Mouse (Mus musculus): ENCODE results near the gene Ptprr.

DNA sequence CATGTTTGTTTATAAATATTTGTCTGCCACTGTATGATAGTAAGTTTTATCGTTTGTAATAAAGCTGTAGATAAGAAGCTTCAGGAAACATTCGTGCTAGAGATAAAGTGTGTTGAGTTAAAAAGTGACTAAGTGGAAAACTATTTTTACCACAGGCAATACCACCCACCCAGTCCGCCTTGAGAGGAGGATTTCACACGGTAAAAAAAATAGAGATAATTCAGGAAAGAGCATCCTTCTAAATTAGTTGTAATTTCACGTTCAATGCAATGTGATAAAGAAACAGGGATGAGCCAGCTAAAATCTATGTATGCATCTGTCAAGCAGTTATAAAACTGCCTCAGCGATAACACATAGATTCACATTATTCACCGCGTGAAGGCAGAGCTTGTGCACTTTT is 99.0 kb downstream of the Ptprr start:
- no peak for TF ChIP-seq CTCF (conservative IDR thresholded peaks at IDR 0.05; ENCODE audit: low read length)
- TF ChIP-seq POU5F1 (IDR thresholded peaks at IDR 0.05; ENCODE audit: borderline replicate concordance, low read length), result no peak

Data from E14TG2a.4 (cell line).